Mouse (Mus musculus) limb, embryonic 14.5 days (tissue): ENCODE results near the gene Ppard. TPM values are rescaled to one million over a fixed set of nuclear protein-coding genes. Genes with fewer than 3 reads are reported as not detected.

Experiments
- ATAC-seq: fragments of 200-750 bp; cut with Nextera tagmentation; 2 replicates; pipeline ENCODE4 v1.8.0; 2017; ENCODE audit warnings: low read depth, moderate number of reproducible peaks, moderate TSS enrichment; ENCODE audit not compliant: low FRiP score
- DNase-seq: peaks from one replicate; pipeline ENCODE4 v3.0.0-alpha.2; 2015; ENCODE audit warnings: low spot score
- H3K27ac ChIP-seq: fragments of 300-500 bp; sonication (generic); replicated peaks from 2 replicates; pipeline ENCODE4 v1.5.1; 2014; ENCODE audit warnings: low read depth, mild to moderate bottlenecking, low read length, moderate library complexity, mixed read lengths
- H3K27me3 ChIP-seq: fragments of 300-500 bp; sonication (generic); 2 replicates; pipeline ENCODE4 v1.6.1; 2014; ENCODE audit warnings: low read length, mixed read lengths; ENCODE audit not compliant: control insufficient read depth, insufficient read depth
- H3K36me3 ChIP-seq: fragments of 300-500 bp; sonication (generic); 2 replicates; pipeline ENCODE4 v1.6.1; 2014; ENCODE audit warnings: mild to moderate bottlenecking, low read length, moderate library complexity, mixed read lengths; ENCODE audit not compliant: control insufficient read depth, insufficient read depth
- H3K4me1 ChIP-seq: fragments of 300-500 bp; sonication (generic); 2 replicates; pipeline ENCODE4 v1.6.1; 2014; ENCODE audit warnings: antibody characterized with exemption, low read length, mixed read lengths; ENCODE audit not compliant: control insufficient read depth, insufficient read depth
- H3K4me2 ChIP-seq: fragments of 300-500 bp; sonication (generic); replicated peaks from 2 replicates; pipeline ENCODE4 v1.6.1; 2014; ENCODE audit warnings: low read depth, mild to moderate bottlenecking, low read length, moderate library complexity; ENCODE audit not compliant: severe bottlenecking
- H3K4me3 ChIP-seq: fragments of 300-500 bp; sonication (generic); replicated peaks from 2 replicates; pipeline ENCODE4 v1.5.1; 2014; ENCODE audit warnings: low read length
- H3K9ac ChIP-seq: fragments of 300-500 bp; sonication (generic); 2 replicates; pipeline ENCODE4 v1.6.1; 2014; ENCODE audit warnings: mild to moderate bottlenecking, low read depth, low read length, moderate library complexity; ENCODE audit not compliant: severe bottlenecking
- H3K9me3 ChIP-seq: fragments of 300-500 bp; sonication (generic); 2 replicates; pipeline ENCODE4 v1.6.1; 2016; ENCODE audit warnings: low read length; ENCODE audit not compliant: control insufficient read depth
- POLR2A ChIP-seq: fragments of 200-500 bp; IDR thresholded peaks from 2 replicates; pipeline ENCODE4 v1.8.0; 2012; ENCODE audit warnings: inconsistent platforms, mild to moderate bottlenecking, moderate library complexity, borderline replicate concordance; ENCODE audit not compliant: insufficient read depth, insufficient read length; ENCODE audit errors: extremely low read depth
- WGBS: fragments of 180-500 bp; shearing (Covaris S2); extraction: QIAGEN DNeasy Blood & Tissue Kit; methylation state at CpG from one replicate; pipeline ENCODE4 v1.1.7; 2014; 5-methylcytosine and 5-hydroxymethylcytosine counted together
- polyA plus RNA-seq, 2 experiments: library from polyadenylated mRNA; depleted of rRNA in 1 of 2; stranded (reverse) in 1 of 2; unstranded in 1 of 2; fragments of >200 nt; fragmentation: Nextera tagmentation in 1 of 2; extraction: Ambion mirVana in 1 of 2; gene quantifications; 2 replicates each; pipeline versions ENCODE4 v1.2.1 to v1.2.3; 2012 to 2014

Gene Ppard
- polyA plus RNA-seq, 2 experiments = 3.7 to 29.2 TPM

- Histone ChIP-seq H3K36me3 (no peaks in the 10 kb centered on the region), H3K4me2 (no peak overlapping the region), H3K27ac (no peak overlapping the region), H3K27me3 (no peaks in the 10 kb centered on the region), H3K9me3 (no peaks in the 10 kb centered on the region), H3K4me1 (peaks cover 58% of the 10 kb centered on the region), H3K4me3 (no peak overlapping the region), H3K9ac (0 out of 2 replicates have a peak overlapping the region, but pooled peaks have one; percentile 2)
- ATAC-seq (no peak), DNase-seq (no peak)
- TF ChIP-seq POLR2A = no peak
- 81% methylated on average over 10 of the region's 10 CpGs for WGBS
Observed at GRCm38 (mm10) chr17:28347327-28347726, 114.8 kb downstream of the Ppard start.

- ATAC-seq (no peak), DNase-seq (no peak)
- TF ChIP-seq POLR2A = no peak
- no peaks in the 10 kb centered on the region for H3K9me3 ChIP-seq
- H3K27ac ChIP-seq = 0 out of 2 replicates have a peak overlapping the region, but pooled peaks have one; percentile 26
- H3K9ac ChIP-seq = peak overlapping the region; percentile 90
- H3K4me2 ChIP-seq = peak overlapping the region; percentile 93
- 50% methylated on average over 6 of the region's 6 CpGs for WGBS
- no peaks in the 10 kb centered on the region for H3K36me3 ChIP-seq
- peak overlapping the region; percentile 93 for H3K4me3 ChIP-seq
- peaks cover 58% of the 10 kb centered on the region for H3K4me1 ChIP-seq
- H3K27me3 ChIP-seq = no peaks in the 10 kb centered on the region
Observed at GRCm38 (mm10) chr17:28348211-28348610, 115.7 kb downstream of the Ppard start.

GRCm38 (mm10) chr17:28349264-28349880 is 116.9 kb downstream of the Ppard start:
- Histone ChIP-seq H3K27me3 (no peaks in the 10 kb centered on the region), H3K4me3 (peak overlapping the region; percentile 93), H3K4me2 (peak overlapping the region; percentile 93), H3K27ac (peak overlapping the region; percentile 95), H3K9ac (peak overlapping the region; percentile 90), H3K9me3 (no peaks in the 10 kb centered on the region), H3K4me1 (peaks cover 51% of the 10 kb centered on the region), H3K36me3 (no peaks in the 10 kb centered on the region)
- 2% methylated on average over 11 of the region's 13 CpGs for WGBS
- DNase-seq (no peak), ATAC-seq (no peak)
- TF ChIP-seq POLR2A = no peak

GRCm38 (mm10) chr17:28349901-28350465 is 117.5 kb downstream of the Ppard start:
- Histone ChIP-seq H3K4me1 (peaks cover 45% of the 10 kb centered on the region), H3K9ac (peak overlapping the region; percentile 90), H3K4me2 (peak overlapping the region; percentile 93), H3K36me3 (no peaks in the 10 kb centered on the region), H3K27ac (peak overlapping the region; percentile 95), H3K4me3 (peak overlapping the region; percentile 93), H3K9me3 (no peaks in the 10 kb centered on the region), H3K27me3 (no peaks in the 10 kb centered on the region)
- DNase-seq = no peak
- WGBS = 0% methylated on average over 24 of the region's 54 CpGs
- no peak for TF ChIP-seq POLR2A
- ATAC-seq = peak; percentile 28

GRCm38 (mm10) chr17:28350466-28351352 is 118.2 kb downstream of the Ppard start, which contains the start of gene Tead3:
TSS of gene Tead3 (minus strand) at chr17:28350817.
- H3K27me3 ChIP-seq = no peaks in the 10 kb centered on the region
- H3K27ac ChIP-seq = peak within 1 kb of the TSS; percentile 99
- peak; percentile 91 for ATAC-seq
- TF ChIP-seq POLR2A = peak; percentile 77; the same call in 1 of the 2 replicates
- H3K9ac ChIP-seq = peak within 1 kb of the TSS; percentile 90
- peak within 1 kb of the TSS; percentile 93 for H3K4me2 ChIP-seq
- H3K9me3 ChIP-seq = no peaks in the 10 kb centered on the region
- peaks cover 38% of the 10 kb centered on the region for H3K4me1 ChIP-seq
- H3K36me3 ChIP-seq = no peaks in the 10 kb centered on the region
- WGBS = 1% methylated on average over 38 of the region's 73 CpGs
- DNase-seq = peak; percentile 94
- peak within 1 kb of the TSS; percentile 93 for H3K4me3 ChIP-seq

Other genes starting within 250 kb of the Ppard start
- gene Tcp11, start 152.1 kb upstream of the Ppard start, polyA plus RNA-seq (2012; rRNA removed) = 2.8 and 3.6 TPM in 2 replicates
- 0.70 and 1.0 TPM in 2 replicates for gene Tcp11, start 152.1 kb upstream of the Ppard start, polyA plus RNA-seq (2014; fragmentation: Nextera tagmentation; extraction: Ambion mirVana)
- gene Scube3, start 90.6 kb upstream of the Ppard start, polyA plus RNA-seq (2012; rRNA removed) = 31.6 and 38.9 TPM in 2 replicates
- gene Scube3, start 90.6 kb upstream of the Ppard start, polyA plus RNA-seq (2014; fragmentation: Nextera tagmentation; extraction: Ambion mirVana) = 10.5 and 11.3 TPM in 2 replicates
- 79.1 and 97.1 TPM in 2 replicates for gene Zfp523, start 55.6 kb upstream of the Ppard start, polyA plus RNA-seq (2012; rRNA removed)
- 37.5 and 37.7 TPM in 2 replicates for gene Zfp523, start 55.6 kb upstream of the Ppard start, polyA plus RNA-seq (2014; fragmentation: Nextera tagmentation; extraction: Ambion mirVana)
- 14.6 and 15.5 TPM in 2 replicates for gene Def6, start 24.9 kb upstream of the Ppard start, polyA plus RNA-seq (2012; rRNA removed)
- 10.0 and 12.7 TPM in 2 replicates for gene Def6, start 24.9 kb upstream of the Ppard start, polyA plus RNA-seq (2014; fragmentation: Nextera tagmentation; extraction: Ambion mirVana)
- 28.3 and 32.4 TPM in 2 replicates for gene Fance, start 80.8 kb downstream of the Ppard start, polyA plus RNA-seq (2012; rRNA removed)
- gene Fance, start 80.8 kb downstream of the Ppard start, polyA plus RNA-seq (2014; fragmentation: Nextera tagmentation; extraction: Ambion mirVana) = 30.8 and 36.1 TPM in 2 replicates
- 3,249 and 4,469 TPM in 2 replicates for gene Rpl10a, start 95.8 kb downstream of the Ppard start, polyA plus RNA-seq (2012; rRNA removed)
- 810 and 905 TPM in 2 replicates for gene Rpl10a, start 95.8 kb downstream of the Ppard start, polyA plus RNA-seq (2014; fragmentation: Nextera tagmentation; extraction: Ambion mirVana)
- gene Tead3, start 118.1 kb downstream of the Ppard start, polyA plus RNA-seq (2012; rRNA removed) = 85.6 and 102 TPM in 2 replicates
- 17.4 and 17.9 TPM in 2 replicates for gene Tead3, start 118.1 kb downstream of the Ppard start, polyA plus RNA-seq (2014; fragmentation: Nextera tagmentation; extraction: Ambion mirVana)
- gene Tulp1, start 132.5 kb downstream of the Ppard start, polyA plus RNA-seq (2012; rRNA removed) = 5.0 and 7.4 TPM in 2 replicates
- 4.9 and 6.4 TPM in 2 replicates for gene Tulp1, start 132.5 kb downstream of the Ppard start, polyA plus RNA-seq (2014; fragmentation: Nextera tagmentation; extraction: Ambion mirVana)